Mouse (Mus musculus): ENCODE measurements around the gene Mad1l1. TPM values are rescaled to one million over a fixed set of nuclear protein-coding genes. Genes with fewer than 3 reads are reported as not detected.
"Not testable (repeated sequence)": the region's sequence is repeated elsewhere in the genome, so short reads cannot be mapped to it uniquely, and the experiment has no call there.

Mad1l1 gene
- polyA plus RNA-seq (2014; fragmentation: Nextera tagmentation; extraction: Ambion mirVana): 35.1 and 37.2 TPM in 2 replicates

DNA sequence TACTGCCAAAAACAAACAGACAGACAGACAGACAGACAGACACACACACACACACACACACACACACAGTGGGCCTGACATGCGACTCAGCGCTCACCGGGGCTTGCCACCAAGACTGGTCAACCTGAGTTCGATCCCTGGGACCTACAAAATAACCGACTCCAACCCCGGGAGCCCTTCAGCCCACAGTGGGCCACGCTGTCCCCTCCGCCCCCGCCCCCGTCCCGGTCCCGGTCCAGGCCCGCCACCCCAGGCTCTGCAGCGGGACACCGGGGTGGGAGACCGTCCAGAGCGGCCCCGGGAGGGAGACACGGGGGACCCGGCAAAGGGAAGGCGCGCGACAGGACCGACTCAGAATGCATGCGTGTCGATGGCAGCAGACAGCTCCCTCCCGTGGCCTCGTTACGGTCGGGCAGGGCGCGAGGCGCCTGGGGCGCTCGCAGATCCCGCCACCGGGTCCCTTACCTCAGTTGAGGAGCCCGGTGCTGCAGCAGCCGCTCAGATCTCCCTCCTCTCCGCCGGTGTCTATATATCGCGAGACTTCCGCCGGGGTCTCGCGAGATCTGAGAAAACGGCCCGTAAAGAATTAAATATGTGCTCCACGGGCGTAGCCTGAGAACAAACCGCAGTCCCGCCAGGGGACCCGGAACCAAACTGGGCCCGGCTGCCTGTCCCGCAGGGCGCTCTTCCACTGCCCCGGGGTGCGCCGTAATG lies at the start of gene Mad1l1, which contains the start of gene Nudt1:
Mad1l1 (minus strand) TSS at position 511 of the 714 bp plus-strand sequence.
Nudt1 (plus strand) TSS at position 615 of the 714 bp plus-strand sequence.
- H3K27me3 ChIP-seq (ENCODE audit: control insufficient read depth, insufficient read depth, low read length): no peaks in the 10 kb centered on the region
- H3K9me3 ChIP-seq (ENCODE audit: control insufficient read depth, low read length): no peaks in the 10 kb centered on the region
- no peaks in the 10 kb centered on the region for H3K36me3 ChIP-seq (ENCODE audit: control insufficient read depth, insufficient read depth, low read length)
- DNase-seq (ENCODE audit: low spot score): peak; percentile 96
- peaks cover 7% of the 10 kb centered on the region for H3K4me1 ChIP-seq (replicated peaks; ENCODE audit: control insufficient read depth, insufficient read depth, low read length)
- peak; percentile 90 for ATAC-seq (ENCODE audit: low FRiP score)
- under 1% methylated on average over 53 of the region's 60 CpGs for WGBS
- peak within 1 kb of the TSS; percentile 98 for H3K9ac ChIP-seq (ENCODE audit: low read depth, low read length)
- H3K27ac ChIP-seq (ENCODE audit: low read depth, low read length): peak within 1 kb of the TSS; percentile 64
- peak within 1 kb of the TSS; percentile 83 for H3K4me2 ChIP-seq (replicated peaks; ENCODE audit: low read depth, low read length)
- H3K4me3 ChIP-seq (ENCODE audit: low read depth, low read length): peak within 1 kb of the TSS; percentile 92

DNA sequence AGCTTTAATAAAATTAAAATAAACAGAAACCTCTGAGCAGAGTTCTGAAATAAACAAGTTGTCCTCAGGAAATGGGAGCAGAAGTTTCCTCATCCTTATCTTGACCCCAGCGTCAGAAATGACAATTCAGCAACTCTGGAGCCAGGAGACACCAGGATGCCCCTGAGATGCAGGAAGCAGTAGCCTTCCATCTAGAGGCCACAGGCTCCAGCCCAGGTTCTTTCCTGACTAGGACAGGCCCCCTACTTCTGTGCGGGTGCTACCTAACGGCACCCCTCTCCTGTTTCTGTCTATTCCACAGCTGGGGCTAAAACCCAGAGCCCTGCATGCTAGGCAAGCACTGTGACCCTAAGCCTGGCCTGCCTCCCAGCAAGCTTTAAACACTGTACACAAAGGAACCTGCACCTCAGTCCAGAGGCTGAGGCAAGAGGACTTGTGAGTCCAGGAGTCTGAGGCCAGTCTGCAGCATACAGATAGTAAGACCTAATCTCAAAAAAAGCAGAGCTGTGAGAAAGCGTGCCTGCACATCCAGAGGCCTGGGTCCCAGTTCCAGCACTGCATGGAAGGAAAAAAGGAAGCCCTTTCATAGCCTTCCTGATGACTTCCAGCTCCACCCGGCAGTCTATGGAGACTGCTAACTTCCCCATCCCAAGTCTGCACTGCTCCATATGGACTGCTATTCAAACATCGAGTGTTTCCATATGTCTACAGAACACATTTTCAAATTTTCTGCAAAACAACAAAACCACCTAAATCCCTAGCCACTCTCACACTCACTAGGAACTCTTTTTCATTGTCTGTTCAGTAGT lies 49.3 kb upstream of the Mad1l1 start:
- DNase-seq (ENCODE audit: low spot score): no peak
- 78% methylated on average over 6 of the region's 6 CpGs for WGBS

DNA sequence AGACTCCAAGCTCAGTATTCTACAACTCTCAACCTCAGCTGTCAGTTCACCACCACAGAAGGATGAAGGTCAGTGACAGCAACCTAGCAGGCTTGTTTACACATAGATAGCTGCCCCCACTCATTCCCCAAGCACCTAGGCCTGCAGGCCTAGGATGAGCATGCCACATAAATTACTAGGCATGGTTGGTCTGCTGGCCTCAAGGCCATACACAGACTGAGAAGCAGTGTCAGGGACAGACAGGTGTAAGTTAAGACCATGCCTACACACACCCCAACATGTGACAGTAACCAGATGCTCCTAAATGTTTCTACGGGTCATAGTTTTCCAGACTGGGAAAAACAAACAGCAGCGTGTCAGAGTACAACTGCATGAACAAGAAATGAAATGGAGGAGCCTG lies 48.1 kb upstream of the Mad1l1 start:
- ATAC-seq (ENCODE audit: low FRiP score) (no peak), DNase-seq (ENCODE audit: low spot score) (no peak)
- Histone ChIP-seq H3K4me2 (replicated peaks; ENCODE audit: low read depth, low read length) (no peak overlapping the region), H3K9me3 (ENCODE audit: control insufficient read depth, low read length) (no peaks in the 10 kb centered on the region), H3K9ac (ENCODE audit: low read depth, low read length) (no peak overlapping the region), H3K36me3 (ENCODE audit: control insufficient read depth, insufficient read depth, low read length) (no peaks in the 10 kb centered on the region), H3K27me3 (ENCODE audit: control insufficient read depth, insufficient read depth, low read length) (no peaks in the 10 kb centered on the region), H3K4me1 (replicated peaks; ENCODE audit: control insufficient read depth, insufficient read depth, low read length) (no peaks in the 10 kb centered on the region), H3K4me3 (ENCODE audit: low read depth, low read length) (no peak overlapping the region), H3K27ac (ENCODE audit: low read depth, low read length) (no peak overlapping the region)
- WGBS: 94% methylated on average over 2 of the region's 2 CpGs

More for the DNA sequence above, 49.3 kb upstream of the Mad1l1 start:
- Histone ChIP-seq H3K4me3 (ENCODE audit: low read depth, low read length) (no peak overlapping the region), H3K27me3 (ENCODE audit: control insufficient read depth, insufficient read depth, low read length) (no peaks in the 10 kb centered on the region), H3K36me3 (ENCODE audit: control insufficient read depth, insufficient read depth, low read length) (no peaks in the 10 kb centered on the region), H3K27ac (ENCODE audit: low read depth, low read length) (no peak overlapping the region), H3K9ac (ENCODE audit: low read depth, low read length) (no peak overlapping the region), H3K9me3 (ENCODE audit: control insufficient read depth, low read length) (no peaks in the 10 kb centered on the region), H3K4me2 (replicated peaks; ENCODE audit: low read depth, low read length) (no peak overlapping the region), H3K4me1 (replicated peaks; ENCODE audit: control insufficient read depth, insufficient read depth, low read length) (no peaks in the 10 kb centered on the region)
- ATAC-seq (ENCODE audit: low FRiP score): no peak

- ATAC-seq (ENCODE audit: low FRiP score) (no peak), DNase-seq (ENCODE audit: low spot score) (no peak)
- WGBS: 93% methylated on average over 4 of the region's 4 CpGs
- H3K9ac ChIP-seq (ENCODE audit: low read depth, low read length): no peak overlapping the region
- H3K27me3 ChIP-seq (ENCODE audit: control insufficient read depth, insufficient read depth, low read length): no peaks in the 10 kb centered on the region
- no peaks in the 10 kb centered on the region for H3K36me3 ChIP-seq (ENCODE audit: control insufficient read depth, insufficient read depth, low read length)
- H3K4me2 ChIP-seq (replicated peaks; ENCODE audit: low read depth, low read length): no peak overlapping the region
- no peak overlapping the region for H3K27ac ChIP-seq (ENCODE audit: low read depth, low read length)
- H3K4me3 ChIP-seq (ENCODE audit: low read depth, low read length): no peak overlapping the region
- no peaks in the 10 kb centered on the region for H3K9me3 ChIP-seq (ENCODE audit: control insufficient read depth, low read length)
- no peaks in the 10 kb centered on the region for H3K4me1 ChIP-seq (replicated peaks; ENCODE audit: control insufficient read depth, insufficient read depth, low read length)
These were observed 47.6 kb upstream of the Mad1l1 start for GRCm38 (mm10) chr5:140368926-140369325.

DNA sequence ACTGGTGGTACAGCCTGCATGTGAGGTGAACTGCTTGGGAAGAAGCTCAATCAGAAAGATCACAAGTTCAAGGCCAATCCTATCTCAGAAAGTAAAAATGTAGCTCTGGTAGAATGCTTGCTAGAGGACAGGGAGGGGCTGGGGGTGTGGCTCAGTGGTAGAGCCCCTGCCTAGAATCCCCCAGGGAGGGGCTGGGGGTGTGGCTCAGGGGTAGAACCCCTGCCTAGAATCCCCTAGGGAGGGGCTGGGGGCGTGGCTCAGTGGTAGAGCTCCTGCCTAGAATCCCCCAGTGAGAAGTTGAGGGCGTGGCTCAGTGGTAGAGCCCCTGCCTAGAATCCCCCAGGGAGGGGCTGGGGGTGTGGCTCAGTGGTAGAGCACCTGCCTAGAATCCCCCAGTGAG lies 46.8 kb upstream of the Mad1l1 start:
- not testable (repeated sequence) for H3K4me2 ChIP-seq (replicated peaks; ENCODE audit: low read depth, low read length); H3K27ac ChIP-seq (ENCODE audit: low read depth, low read length); H3K4me1 ChIP-seq (replicated peaks; ENCODE audit: control insufficient read depth, insufficient read depth, low read length); DNase-seq (ENCODE audit: low spot score); H3K27me3 ChIP-seq (ENCODE audit: control insufficient read depth, insufficient read depth, low read length); H3K4me3 ChIP-seq (ENCODE audit: low read depth, low read length); ATAC-seq (ENCODE audit: low FRiP score); H3K9ac ChIP-seq (ENCODE audit: low read depth, low read length); H3K9me3 ChIP-seq (ENCODE audit: control insufficient read depth, low read length); H3K36me3 ChIP-seq (ENCODE audit: control insufficient read depth, insufficient read depth, low read length)
- WGBS: 96% methylated on average over 2 of the region's 2 CpGs

DNA sequence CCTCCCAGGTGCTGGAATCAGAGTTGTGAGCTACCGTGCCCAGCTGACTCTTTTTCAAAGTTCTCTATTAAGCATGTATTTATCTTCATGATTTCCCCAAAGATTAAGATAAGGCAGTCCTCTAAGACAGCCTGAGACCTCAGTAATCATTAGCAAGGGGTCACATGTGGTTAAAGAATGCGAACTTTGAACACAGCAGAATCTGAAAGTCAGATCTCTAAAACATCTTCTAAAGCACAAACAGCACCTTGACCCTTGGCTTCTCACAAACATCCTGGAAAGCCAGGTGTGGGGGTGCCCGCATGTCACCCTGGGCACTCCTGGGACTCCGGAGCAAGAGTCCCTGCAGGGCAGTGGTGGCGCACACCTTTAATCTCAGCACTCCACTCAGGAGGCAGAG lies 43.1 kb upstream of the Mad1l1 start:
- H3K36me3 ChIP-seq (ENCODE audit: control insufficient read depth, insufficient read depth, low read length): peaks cover 2% of the 10 kb centered on the region; the same call in 1 of the 2 replicates
- 93% methylated on average over 5 of the region's 5 CpGs for WGBS
- no peak for DNase-seq (ENCODE audit: low spot score)
- no peak for ATAC-seq (ENCODE audit: low FRiP score)
- H3K4me3 ChIP-seq (ENCODE audit: low read depth, low read length): no peak overlapping the region
- no peaks in the 10 kb centered on the region for H3K4me1 ChIP-seq (replicated peaks; ENCODE audit: control insufficient read depth, insufficient read depth, low read length)
- no peak overlapping the region for H3K4me2 ChIP-seq (replicated peaks; ENCODE audit: low read depth, low read length)
- H3K9me3 ChIP-seq (ENCODE audit: control insufficient read depth, low read length): no peaks in the 10 kb centered on the region
- no peaks in the 10 kb centered on the region for H3K27me3 ChIP-seq (ENCODE audit: control insufficient read depth, insufficient read depth, low read length)
- no peak overlapping the region for H3K27ac ChIP-seq (ENCODE audit: low read depth, low read length)
- H3K9ac ChIP-seq (ENCODE audit: low read depth, low read length): no peak overlapping the region

GRCm38 (mm10) chr5:140359930-140360674 lies 38.8 kb upstream of the Mad1l1 start:
- DNase-seq (ENCODE audit: low spot score) (no peak), ATAC-seq (ENCODE audit: low FRiP score) (no peak)
- H3K9ac ChIP-seq (ENCODE audit: low read depth, low read length): no peak overlapping the region
- H3K36me3 ChIP-seq (ENCODE audit: control insufficient read depth, insufficient read depth, low read length): peaks cover 2% of the 10 kb centered on the region; the same call in 1 of the 2 replicates
- no peak overlapping the region for H3K4me2 ChIP-seq (replicated peaks; ENCODE audit: low read depth, low read length)
- H3K27ac ChIP-seq (ENCODE audit: low read depth, low read length): no peak overlapping the region
- H3K9me3 ChIP-seq (ENCODE audit: control insufficient read depth, low read length): no peaks in the 10 kb centered on the region
- WGBS: 87% methylated on average over 14 of the region's 14 CpGs
- no peaks in the 10 kb centered on the region for H3K27me3 ChIP-seq (ENCODE audit: control insufficient read depth, insufficient read depth, low read length)
- H3K4me1 ChIP-seq (replicated peaks; ENCODE audit: control insufficient read depth, insufficient read depth, low read length): no peaks in the 10 kb centered on the region
- H3K4me3 ChIP-seq (ENCODE audit: low read depth, low read length): no peak overlapping the region

GRCm38 (mm10) chr5:140357466-140357865 lies 36.1 kb upstream of the Mad1l1 start:
- WGBS: 92% methylated on average over 3 of the region's 3 CpGs
- no peak overlapping the region for H3K27ac ChIP-seq (ENCODE audit: low read depth, low read length)
- H3K4me3 ChIP-seq (ENCODE audit: low read depth, low read length): no peak overlapping the region
- no peaks in the 10 kb centered on the region for H3K9me3 ChIP-seq (ENCODE audit: control insufficient read depth, low read length)
- no peaks in the 10 kb centered on the region for H3K27me3 ChIP-seq (ENCODE audit: control insufficient read depth, insufficient read depth, low read length)
- no peak overlapping the region for H3K9ac ChIP-seq (ENCODE audit: low read depth, low read length)
- no peaks in the 10 kb centered on the region for H3K4me1 ChIP-seq (replicated peaks; ENCODE audit: control insufficient read depth, insufficient read depth, low read length)
- H3K4me2 ChIP-seq (replicated peaks; ENCODE audit: low read depth, low read length): no peak overlapping the region
- ATAC-seq (ENCODE audit: low FRiP score) (no peak), DNase-seq (ENCODE audit: low spot score) (no peak)
- no peaks in the 10 kb centered on the region; the same call in 1 of the 2 replicates for H3K36me3 ChIP-seq (ENCODE audit: control insufficient read depth, insufficient read depth, low read length)
